Comparison of ENCODE assay signal across 23 mouse cellular contexts in the genomic region with DNA sequence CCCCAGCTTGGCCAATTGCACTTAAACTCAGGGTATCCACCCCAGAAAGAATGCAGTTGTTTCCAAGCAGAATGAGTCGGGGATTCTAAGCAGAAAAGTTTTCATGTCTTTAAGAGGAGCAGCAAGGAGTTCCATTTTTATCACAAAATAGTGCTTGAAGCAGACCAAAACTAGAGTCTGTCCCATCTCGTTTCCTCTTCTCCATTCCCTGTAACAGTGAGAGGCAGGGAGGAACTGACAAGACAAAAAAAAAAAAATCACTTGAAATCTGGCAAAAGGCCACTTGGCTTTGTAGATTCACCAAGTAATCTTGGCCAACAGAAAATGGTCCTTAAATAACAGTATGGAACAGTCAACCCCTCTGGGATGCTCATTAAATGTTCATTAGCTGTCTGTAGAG.
"Had no signal": no experiment of that assay in that cellular context is flagged by ENCODE, and none has a peak within 500 bp of the region (broad histone marks: within the 10 kb centered on the region; RNA-seq: fewer than 3 reads in every experiment).

No protein-coding gene starts in this region.

- H3K9me3 ChIP-seq: intestine, embryonic 15.5 days; kidney, embryonic 15.5 days; limb, embryonic 12.5 days; limb, embryonic 15.5 days; liver, embryonic 12.5 days; liver, embryonic 15.5 days; lung, embryonic 15.5 days; midbrain, embryonic 10.5 days; midbrain, embryonic 13.5 days; neural tube, embryonic 13.5 days had no signal

- H3K4me3 ChIP-seq: intestine, embryonic 15.5 days; kidney, embryonic 15.5 days; limb, embryonic 12.5 days; limb, embryonic 15.5 days; liver, embryonic 12.5 days; liver, embryonic 15.5 days; lung, embryonic 15.5 days; midbrain, embryonic 10.5 days; midbrain, embryonic 13.5 days; myocyte; neural tube, embryonic 13.5 days had no signal

- H3K4me2 ChIP-seq: intestine, embryonic 15.5 days; kidney, embryonic 15.5 days; limb, embryonic 12.5 days; limb, embryonic 15.5 days; liver, embryonic 12.5 days; liver, embryonic 15.5 days; lung, embryonic 15.5 days; midbrain, embryonic 13.5 days; neural tube, embryonic 13.5 days had no signal

- H3K4me1 ChIP-seq: intestine, embryonic 15.5 days; kidney, embryonic 15.5 days; limb, embryonic 12.5 days; limb, embryonic 15.5 days; liver, embryonic 12.5 days; liver, embryonic 15.5 days; lung, embryonic 15.5 days; midbrain, embryonic 13.5 days; neural tube, embryonic 13.5 days had no signal

- H3K9ac ChIP-seq: intestine, embryonic 15.5 days; kidney, embryonic 15.5 days; limb, embryonic 12.5 days; limb, embryonic 15.5 days; liver, embryonic 12.5 days; liver, embryonic 15.5 days; lung, embryonic 15.5 days; midbrain, embryonic 13.5 days; neural tube, embryonic 13.5 days had no signal

- H3K27ac ChIP-seq: intestine, embryonic 15.5 days; kidney, embryonic 15.5 days; limb, embryonic 12.5 days; limb, embryonic 15.5 days; liver, embryonic 12.5 days; liver, embryonic 15.5 days; lung, embryonic 15.5 days; midbrain, embryonic 10.5 days; midbrain, embryonic 13.5 days; neural tube, embryonic 13.5 days; stomach, postnatal 0 days had no signal

- H3K27me3 ChIP-seq: intestine, embryonic 15.5 days; kidney, embryonic 15.5 days; limb, embryonic 12.5 days; limb, embryonic 15.5 days; liver, embryonic 12.5 days; liver, embryonic 15.5 days; lung, embryonic 15.5 days; midbrain, embryonic 13.5 days; neural tube, embryonic 13.5 days had no signal

- DNase-seq: kidney, adult 11 months; kidney, adult 8-10 months; kidney, postnatal 10 days; layer of hippocampus, adult 9-11 months; layer of hippocampus, postnatal 36 days; left cerebral cortex, postnatal 4 days; lung, postnatal 10 days; lung, postnatal 36 days; thymus, adult 2 months; thymus, postnatal 14 days had no signal

- H3K36me3 ChIP-seq: intestine, embryonic 15.5 days; kidney, embryonic 15.5 days; limb, embryonic 12.5 days; limb, embryonic 15.5 days; liver, embryonic 12.5 days; liver, embryonic 15.5 days; lung, embryonic 15.5 days; midbrain, embryonic 10.5 days; midbrain, embryonic 13.5 days; neural tube, embryonic 13.5 days had no signal

- ATAC-seq: intestine, embryonic 15.5 days; liver, embryonic 12.5 days; midbrain, embryonic 13.5 days; midbrain, embryonic 16.5 days had no signal
